Mouse (Mus musculus) CD4-positive, CD25-positive, alpha-beta regulatory T cell, adult 2 months (primary cell): ENCODE measurements around the gene Catsper1.
"Not testable (repeated sequence)": the region's sequence is repeated elsewhere in the genome, so short reads cannot be mapped to it uniquely, and the experiment has no call there.

Experiments used
- DNase-seq: peaks from one replicate; pipeline ENCODE4 v3.0.0-alpha.2; 2012; ENCODE audit warnings: low read depth, low spot score

Catsper1 gene

GRCm38 (mm10) chr19:5335441-5335840 lies at the start of gene Catsper1:
Catsper1 (plus strand) TSS chr19:5335741.
- DNase-seq = no peak

GRCm38 (mm10) chr19:5294972-5295735 lies 40.4 kb upstream of the Catsper1 start, which contains the start of gene Sf3b2:
Sf3b2 (minus strand) TSS chr19:5295455.
- peak; percentile 99 for DNase-seq

GRCm38 (mm10) chr19:5295736-5296075 lies 39.8 kb upstream of the Catsper1 start:
- DNase-seq = no peak

GRCm38 (mm10) chr19:5296630-5297029 lies 38.9 kb upstream of the Catsper1 start:
- no peak for DNase-seq

GRCm38 (mm10) chr19:5297903-5298800 lies 37.4 kb upstream of the Catsper1 start, which contains the start of gene Gal3st3:
Gal3st3 (plus strand) TSS chr19:5298331.
- DNase-seq = no peak

GRCm38 (mm10) chr19:5300588-5300987 lies 35.0 kb upstream of the Catsper1 start:
- DNase-seq = no peak

- DNase-seq = peak; percentile 88
These were observed 33.1 kb upstream of the Catsper1 start for GRCm38 (mm10) chr19:5302455-5302854.

GRCm38 (mm10) chr19:5306279-5306678 lies 29.3 kb upstream of the Catsper1 start:
- peak; percentile 31 for DNase-seq

GRCm38 (mm10) chr19:5306968-5307734 lies 28.4 kb upstream of the Catsper1 start:
- peak; percentile 64 for DNase-seq

GRCm38 (mm10) chr19:5309025-5309424 lies 26.5 kb upstream of the Catsper1 start:
- DNase-seq = peak; percentile 50

- DNase-seq = no peak
These were observed 22.4 kb upstream of the Catsper1 start for GRCm38 (mm10) chr19:5313189-5313588.

GRCm38 (mm10) chr19:5323801-5324200 lies 11.7 kb upstream of the Catsper1 start:
- peak; percentile 70 for DNase-seq

GRCm38 (mm10) chr19:5327970-5328369 lies 7.6 kb upstream of the Catsper1 start:
- no peak for DNase-seq

- no peak for DNase-seq
These were observed 800 bp upstream of the Catsper1 start for GRCm38 (mm10) chr19:5334741-5335140.

GRCm38 (mm10) chr19:5337975-5338374 lies 2.4 kb downstream of the Catsper1 start:
- DNase-seq = peak; percentile 87

GRCm38 (mm10) chr19:5341360-5341759 lies 5.8 kb downstream of the Catsper1 start:
- DNase-seq = no peak

- no peak for DNase-seq
These were observed 10.0 kb downstream of the Catsper1 start for GRCm38 (mm10) chr19:5345297-5346131.

GRCm38 (mm10) chr19:5348064-5348463 lies 12.5 kb downstream of the Catsper1 start:
- no peak for DNase-seq

- peak; percentile 69 for DNase-seq
These were observed 13.3 kb downstream of the Catsper1 start for GRCm38 (mm10) chr19:5348526-5349501.

- not testable (repeated sequence) for DNase-seq
These were observed 13.9 kb downstream of the Catsper1 start, which contains the start of gene Cst6 for GRCm38 (mm10) chr19:5349502-5349873. Cst6 (minus strand) TSS chr19:5349574.
